Mouse (Mus musculus): ENCODE measurements around the gene Hsd11b1. TPM values are rescaled to one million over a fixed set of nuclear protein-coding genes. Genes with fewer than 3 reads are reported as not detected.

Gene Hsd11b1
- polyA plus RNA-seq, 2 experiments: 1.2 to 1.6 TPM

GRCm38 (mm10) chr1:193279492-193279891 is 15.6 kb upstream of the Hsd11b1 start:
- no peak overlapping the region for H3K4me3 ChIP-seq (replicated peaks; ENCODE audit: low read length)
- H3K36me3 ChIP-seq (ENCODE audit: control insufficient read depth, insufficient read depth, low read length): no peaks in the 10 kb centered on the region
- 80% methylated on average over 4 of the region's 4 CpGs for WGBS
- H3K9me3 ChIP-seq (ENCODE audit: control insufficient read depth, low read length): no peaks in the 10 kb centered on the region
- H3K4me2 ChIP-seq (replicated peaks; ENCODE audit: low read depth, low read length, severe bottlenecking): no peak overlapping the region
- ATAC-seq (ENCODE audit: low FRiP score, low read depth): no peak
- no peak overlapping the region for H3K27ac ChIP-seq (replicated peaks; ENCODE audit: low read depth, low read length)
- H3K4me1 ChIP-seq (ENCODE audit: control insufficient read depth, insufficient read depth, low read length): 0 out of 2 replicates have a peak, but pooled peaks cover 3% of the 10 kb centered on the region
- no peak overlapping the region for H3K9ac ChIP-seq (ENCODE audit: low read depth, low read length, severe bottlenecking)
- no peak for DNase-seq (ENCODE audit: low spot score)
- TF ChIP-seq POLR2A (IDR thresholded peaks at IDR 0.05; ENCODE audit: borderline replicate concordance, extremely low read depth, insufficient read depth, insufficient read length): no peak
- H3K27me3 ChIP-seq (ENCODE audit: control insufficient read depth, insufficient read depth, low read length): no peaks in the 10 kb centered on the region

GRCm38 (mm10) chr1:193278414-193279045 is 14.7 kb upstream of the Hsd11b1 start:
- Histone ChIP-seq H3K4me2 (replicated peaks; ENCODE audit: low read depth, low read length, severe bottlenecking) (no peak overlapping the region), H3K36me3 (ENCODE audit: control insufficient read depth, insufficient read depth, low read length) (no peaks in the 10 kb centered on the region), H3K27me3 (ENCODE audit: control insufficient read depth, insufficient read depth, low read length) (no peaks in the 10 kb centered on the region), H3K4me3 (replicated peaks; ENCODE audit: low read length) (no peak overlapping the region), H3K9ac (ENCODE audit: low read depth, low read length, severe bottlenecking) (no peak overlapping the region), H3K4me1 (ENCODE audit: control insufficient read depth, insufficient read depth, low read length) (0 out of 2 replicates have a peak, but pooled peaks cover 3% of the 10 kb centered on the region), H3K27ac (replicated peaks; ENCODE audit: low read depth, low read length) (no peak overlapping the region), H3K9me3 (ENCODE audit: control insufficient read depth, low read length) (no peaks in the 10 kb centered on the region)
- no peak for TF ChIP-seq POLR2A (IDR thresholded peaks at IDR 0.05; ENCODE audit: borderline replicate concordance, extremely low read depth, insufficient read depth, insufficient read length)
- ATAC-seq (ENCODE audit: low FRiP score, low read depth): no peak
- no peak for DNase-seq (ENCODE audit: low spot score)
- 32% methylated on average over 6 of the region's 6 CpGs for WGBS

- no peaks in the 10 kb centered on the region for H3K9me3 ChIP-seq (ENCODE audit: control insufficient read depth, low read length)
- no peak overlapping the region for H3K9ac ChIP-seq (ENCODE audit: low read depth, low read length, severe bottlenecking)
- no peak for TF ChIP-seq POLR2A (IDR thresholded peaks at IDR 0.05; ENCODE audit: borderline replicate concordance, extremely low read depth, insufficient read depth, insufficient read length)
- WGBS: 81% methylated on average over 8 of the region's 8 CpGs
- H3K4me2 ChIP-seq (replicated peaks; ENCODE audit: low read depth, low read length, severe bottlenecking): no peak overlapping the region
- H3K36me3 ChIP-seq (ENCODE audit: control insufficient read depth, insufficient read depth, low read length): no peaks in the 10 kb centered on the region
- H3K4me1 ChIP-seq (ENCODE audit: control insufficient read depth, insufficient read depth, low read length): 0 out of 2 replicates have a peak, but pooled peaks cover 6% of the 10 kb centered on the region
- no peak overlapping the region for H3K27ac ChIP-seq (replicated peaks; ENCODE audit: low read depth, low read length)
- no peak overlapping the region for H3K4me3 ChIP-seq (replicated peaks; ENCODE audit: low read length)
- H3K27me3 ChIP-seq (ENCODE audit: control insufficient read depth, insufficient read depth, low read length): no peaks in the 10 kb centered on the region
- DNase-seq (ENCODE audit: low spot score) (no peak), ATAC-seq (ENCODE audit: low FRiP score, low read depth) (no peak)
Measured at GRCm38 (mm10) chr1:193274407-193275071, 10.7 kb upstream of the Hsd11b1 start.

GRCm38 (mm10) chr1:193272916-193273601 is 9.2 kb upstream of the Hsd11b1 start, which contains the start of gene G0s2:
TSS of gene G0s2 (minus strand) at chr1:193273217.
- DNase-seq (ENCODE audit: low spot score) (peak; percentile 69), ATAC-seq (ENCODE audit: low FRiP score, low read depth) (peak; percentile 83)
- H3K27ac ChIP-seq (replicated peaks; ENCODE audit: low read depth, low read length): peak within 1 kb of the TSS; percentile 82
- peak within 1 kb of the TSS; percentile 69 for H3K4me2 ChIP-seq (replicated peaks; ENCODE audit: low read depth, low read length, severe bottlenecking)
- 0 out of 2 replicates have a peak, but pooled peaks cover 3% of the 10 kb centered on the region for H3K4me1 ChIP-seq (ENCODE audit: control insufficient read depth, insufficient read depth, low read length)
- H3K36me3 ChIP-seq (ENCODE audit: control insufficient read depth, insufficient read depth, low read length): no peaks in the 10 kb centered on the region
- peak within 1 kb of the TSS; percentile 58 for H3K9ac ChIP-seq (ENCODE audit: low read depth, low read length, severe bottlenecking)
- no peaks in the 10 kb centered on the region for H3K27me3 ChIP-seq (ENCODE audit: control insufficient read depth, insufficient read depth, low read length)
- no peaks in the 10 kb centered on the region for H3K9me3 ChIP-seq (ENCODE audit: control insufficient read depth, low read length)
- H3K4me3 ChIP-seq (replicated peaks; ENCODE audit: low read length): peak within 1 kb of the TSS; percentile 41
- 0% methylated on average over 13 of the region's 23 CpGs for WGBS
- TF ChIP-seq POLR2A (IDR thresholded peaks at IDR 0.05; ENCODE audit: borderline replicate concordance, extremely low read depth, insufficient read depth, insufficient read length): 0 out of 2 replicates have a peak, but pooled peaks have one; percentile 19
